Comparison of ENCODE assay signal across 10 mouse cellular contexts in genomic region chr2:144676546-144677228, GRCm38 (mm10).
DNase-seq lines count a peak whose midpoint lies in the region; ATAC-seq and TF ChIP-seq lines count a peak whose summit lies in the region.
"Had no signal": no experiment of that assay in that cellular context is flagged by ENCODE, and none has a peak within 500 bp of the region (broad histone marks: within the 10 kb centered on the region; RNA-seq: fewer than 3 reads in every experiment).

No protein-coding gene starts in this region.

- DNase-seq in embryo, embryonic 11 days, result peak; percentile 34
- DNase-seq in embryo, embryonic 9.5 days (ENCODE audit: extremely low spot score), result no peak
- peak; percentile 63 for DNase-seq in brain, embryonic 14.5 days (ENCODE audit: low read depth)
- DNase-seq in heart, postnatal 0 days (ENCODE audit: low spot score), result peak; percentile 29
- DNase-seq in lung, postnatal 36 days, result peak; percentile 60
- no peak for DNase-seq in liver, postnatal 0 days
- no peak for DNase-seq in T-cell, adult 2 months (ENCODE audit: low spot score)
- DNase-seq: kidney, adult 9 months had no signal

- ATAC-seq in heart, postnatal 0 days (ENCODE audit: insufficient read depth, low read depth), result 0 out of 2 replicates have a peak, but pooled peaks have one; percentile 60
- ATAC-seq in liver, postnatal 0 days, result no peak
- ATAC-seq in CD4-positive, CD25-positive, alpha-beta regulatory T cell, adult 4 months, result no peak

- no peak for TF ChIP-seq POLR2A in brain, embryonic 14.5 days (IDR thresholded peaks at IDR 0.05; ENCODE audit: borderline replicate concordance, extremely low read depth, insufficient read depth, insufficient read length, poor library complexity, severe bottlenecking)

- 0 out of 2 replicates have a peak, but pooled peaks cover 5% of the 10 kb centered on the region for H3K4me1 ChIP-seq in heart, postnatal 0 days (ENCODE audit: control insufficient read depth, insufficient read depth)
- no peaks in the 10 kb centered on the region for H3K4me1 ChIP-seq in liver, postnatal 0 days (ENCODE audit: insufficient read depth)

- WGBS in heart, postnatal 0 days, result 22% methylated on average over 13 of the region's 13 CpGs
- WGBS in liver, postnatal 0 days (ENCODE audit: insufficient replicate concordance), result 81% methylated on average over 13 of the region's 13 CpGs

- H3K9me3 ChIP-seq in heart, postnatal 0 days (replicated peaks; ENCODE audit: control insufficient read depth, low read length), result 0 out of 2 replicates have a peak, but pooled peaks cover 3% of the 10 kb centered on the region
- no peaks in the 10 kb centered on the region for H3K9me3 ChIP-seq in liver, postnatal 0 days (ENCODE audit: low read length)

- TF ChIP-seq EP300 in heart, postnatal 0 days (IDR thresholded peaks at IDR 0.05; ENCODE audit: low read depth), result no peak
- no peak for TF ChIP-seq EP300 in liver, postnatal 0 days (IDR thresholded peaks at IDR 0.05; ENCODE audit: low read depth)

- H3K27ac ChIP-seq in heart, postnatal 0 days (ENCODE audit: low read depth), result no peak overlapping the region
- no peak overlapping the region for H3K27ac ChIP-seq in liver, postnatal 0 days (ENCODE audit: low read depth)

- H3K36me3 ChIP-seq in heart, postnatal 0 days (replicated peaks; ENCODE audit: control insufficient read depth, insufficient read depth, low read length), result no peaks in the 10 kb centered on the region
- no peaks in the 10 kb centered on the region for H3K36me3 ChIP-seq in liver, postnatal 0 days (replicated peaks; ENCODE audit: insufficient read depth, low read length)

- H3K27me3 ChIP-seq in heart, postnatal 0 days (ENCODE audit: control insufficient read depth, insufficient read depth, low read length), result no peaks in the 10 kb centered on the region; the same call in 1 of the 2 replicates
- no peaks in the 10 kb centered on the region for H3K27me3 ChIP-seq in liver, postnatal 0 days (ENCODE audit: insufficient read depth, low read length)

- H3K9ac ChIP-seq in heart, postnatal 0 days (replicated peaks; ENCODE audit: low read depth, low read length), result no peak overlapping the region
- H3K9ac ChIP-seq in liver, postnatal 0 days (replicated peaks), result no peak overlapping the region

- no peak overlapping the region for H3K4me3 ChIP-seq in heart, postnatal 0 days (ENCODE audit: low read depth, low read length)
- H3K4me3 ChIP-seq in liver, postnatal 0 days (ENCODE audit: low read depth, low read length), result no peak overlapping the region
- H3K4me3 ChIP-seq: myocyte had no signal

- H3K4me2 ChIP-seq in heart, postnatal 0 days (ENCODE audit: low read depth, low read length), result peak overlapping the region; percentile 27; the same call in 1 of the 2 replicates
- no peak overlapping the region for H3K4me2 ChIP-seq in liver, postnatal 0 days (ENCODE audit: low read depth, low read length)

- TF ChIP-seq CTCF in brain, embryonic 14.5 days (IDR thresholded peaks at IDR 0.05; ENCODE audit: borderline replicate concordance, extremely low read depth, insufficient read depth, insufficient read length), result no peak
- TF ChIP-seq CTCF in heart, postnatal 0 days (IDR thresholded peaks at IDR 0.05; ENCODE audit: low read depth), result no peak
- TF ChIP-seq CTCF in liver, postnatal 0 days (IDR thresholded peaks at IDR 0.05; ENCODE audit: low read depth), result no peak

Comparison
In these comparisons a context has a peak if more than half of its experiments do, and no peak if none do; other contexts are left out.
1. DNase-seq: peak in embryo, embryonic 11 days (single experiment), brain, embryonic 14.5 days (single experiment), heart, postnatal 0 days (single experiment) and lung, postnatal 36 days (single experiment); none in embryo, embryonic 9.5 days (single experiment), liver, postnatal 0 days (single experiment) and T-cell, adult 2 months (single experiment).